In genomic region chr15:82243311-82243710, GRCm38 (mm10) we compare ENCODE assay signal across 8 mouse cellular contexts. TPM values are rescaled to one million over a fixed set of nuclear protein-coding genes. Genes with fewer than 3 reads are reported as not detected.
DNase-seq lines count a peak whose midpoint lies in the region; ATAC-seq and TF ChIP-seq lines count a peak whose summit lies in the region.

No protein-coding gene starts in this region.

- H3K79me2 ChIP-seq in C2C12 (ENCODE audit: control insufficient read depth, insufficient read depth): no peaks in the 10 kb centered on the region

- no peak for DNase-seq in heart, embryonic 10.5 days (ENCODE audit: low spot score)
- no peak for DNase-seq in heart, adult 8-10 months (ENCODE audit: low spot score)
- DNase-seq in liver, embryonic 13.5 days: no peak
- no peak for DNase-seq in gastrocnemius, adult 18-20 months (ENCODE audit: low spot score)
- no peak for DNase-seq in spleen, postnatal 14 days (ENCODE audit: low spot score in 2 of 2)

- WGBS in heart, embryonic 10.5 days: 81% methylated on average over 3 of the region's 3 CpGs
- WGBS in forebrain, embryonic 13.5 days: 74% methylated on average over 3 of the region's 3 CpGs
- 65% methylated on average over 3 of the region's 3 CpGs for WGBS in liver, embryonic 13.5 days (ENCODE audit: insufficient replicate concordance)

- peaks cover 14% of the 10 kb centered on the region; the same call in 1 of the 2 replicates for H3K36me3 ChIP-seq in heart, embryonic 10.5 days
- peaks cover 6% of the 10 kb centered on the region for H3K36me3 ChIP-seq in C2C12 (ENCODE audit: control insufficient read depth, insufficient read depth)
- peaks cover 10% of the 10 kb centered on the region for H3K36me3 ChIP-seq in forebrain, embryonic 13.5 days (ENCODE audit: poor library complexity, severe bottlenecking)
- peaks cover 23% of the 10 kb centered on the region for H3K36me3 ChIP-seq in liver, embryonic 13.5 days

- H3ac ChIP-seq in C2C12 (ENCODE audit: control insufficient read depth, insufficient read length, low read depth): peak overlapping the region; percentile 85

- H3K4me2 ChIP-seq in forebrain, embryonic 13.5 days: peak overlapping the region; percentile 92
- peak overlapping the region; percentile 94 for H3K4me2 ChIP-seq in liver, embryonic 13.5 days

- H3K9ac ChIP-seq in forebrain, embryonic 13.5 days: peak overlapping the region; percentile 81
- H3K9ac ChIP-seq in liver, embryonic 13.5 days: peak overlapping the region; percentile 80

- no peak for ATAC-seq in forebrain, embryonic 13.5 days
- no peak for ATAC-seq in liver, embryonic 13.5 days (ENCODE audit: low read depth)
- ATAC-seq in megakaryocyte progenitor cell, adult 5-6 weeks (replicated peaks; ENCODE audit: poor library complexity): no peak

- no peaks in the 10 kb centered on the region for H3K27me3 ChIP-seq in heart, embryonic 10.5 days (ENCODE audit: insufficient read depth, poor library complexity, severe bottlenecking)
- no peaks in the 10 kb centered on the region for H3K27me3 ChIP-seq in C2C12 (ENCODE audit: control insufficient read depth, insufficient read depth, insufficient read length)
- no peaks in the 10 kb centered on the region for H3K27me3 ChIP-seq in forebrain, embryonic 13.5 days
- H3K27me3 ChIP-seq in liver, embryonic 13.5 days: no peaks in the 10 kb centered on the region

- H3K79me3 ChIP-seq in C2C12 (ENCODE audit: low read depth): no peaks in the 10 kb centered on the region

- no peaks in the 10 kb centered on the region for H3K9me3 ChIP-seq in heart, embryonic 10.5 days
- H3K9me3 ChIP-seq in forebrain, embryonic 13.5 days (replicated peaks): no peaks in the 10 kb centered on the region
- no peaks in the 10 kb centered on the region for H3K9me3 ChIP-seq in liver, embryonic 13.5 days (replicated peaks)

- H3K27ac ChIP-seq in heart, embryonic 10.5 days: peak overlapping the region; percentile 92; the same call in 1 of the 2 replicates
- no peak overlapping the region for H3K27ac ChIP-seq in forebrain, embryonic 13.5 days
- peak overlapping the region; percentile 88 for H3K27ac ChIP-seq in liver, embryonic 13.5 days

- H3K4me3 ChIP-seq in heart, embryonic 10.5 days: peak overlapping the region; percentile 82
- H3K4me3 ChIP-seq in C2C12 (ENCODE audit: insufficient read depth, poor library complexity, severe bottlenecking): peak overlapping the region; percentile 58
- H3K4me3 ChIP-seq in forebrain, embryonic 13.5 days: peak overlapping the region; percentile 59
- H3K4me3 ChIP-seq in liver, embryonic 13.5 days (replicated peaks): peak overlapping the region; percentile 73

- TF ChIP-seq CTCF in C2C12 (IDR thresholded peaks at IDR 0.05; ENCODE audit: control insufficient read depth, insufficient read depth, insufficient read length): no peak

- H3K4me1 ChIP-seq in heart, embryonic 10.5 days: peaks cover 7% of the 10 kb centered on the region
- H3K4me1 ChIP-seq in forebrain, embryonic 13.5 days: peaks cover 12% of the 10 kb centered on the region
- H3K4me1 ChIP-seq in liver, embryonic 13.5 days (replicated peaks): peaks cover 31% of the 10 kb centered on the region

TF ChIP-seq in C2C12, 6 proteins besides CTCF, POLR2A, EP300 and RAD21:
- no peak for TF ChIP-seq CEBPB (IDR thresholded peaks at IDR 0.05; ENCODE audit: low read depth)
- TF ChIP-seq MYOG (IDR thresholded peaks at IDR 0.05; ENCODE audit: control insufficient read depth, extremely low read depth, insufficient read length): no peak
- no peak for TF ChIP-seq MYOD1 (IDR thresholded peaks at IDR 0.05; ENCODE audit: control insufficient read depth, insufficient read length, low read depth)
- TF ChIP-seq USF1 (IDR thresholded peaks at IDR 0.05; ENCODE audit: low read depth): no peak

RNA-seq across cellular contexts. Expression of gene Cenpm, which starts 1.2 kb away (rescaled TPM):
- 58.1 and 66.3 TPM in 2 replicates for polyA plus RNA-seq in heart, embryonic 10.5 days (2016; fragmentation: Nextera tagmentation; extraction: Ambion mirVana)
- total RNA-seq in heart, adult 8-10 months (2022): 1 to 10 TPM in 1 of 4 experiments, under 1 TPM in 3; 0.29 to 1.5 (median 0.44) TPM
- polyA plus RNA-seq in C2C12 (2012; fragmentation: generic; extraction: Trizol): 46.3 TPM
- 71.5 and 76.5 TPM in 2 replicates for polyA plus RNA-seq in forebrain, embryonic 13.5 days (2015; fragmentation: Nextera tagmentation; extraction: Ambion mirVana)
- 41.7 and 45.6 TPM in 2 replicates for polyA plus RNA-seq in liver, embryonic 13.5 days (2015; fragmentation: Nextera tagmentation; extraction: Ambion mirVana)
- total RNA-seq in megakaryocyte progenitor cell, adult 5-6 weeks (2015): 32.9 and 42.6 TPM in 2 replicates
- 16.5 and 24.9 TPM in 2 replicates for total RNA-seq in megakaryocyte progenitor cell, adult 5-6 weeks (2017)
- not detected for total RNA-seq in gastrocnemius, adult 18-20 months (2021)

RNA-seq across cellular contexts. Expression of gene 1500009C09Rik, which starts 8.9 kb away (rescaled TPM):
- not detected in 2 replicates for polyA plus RNA-seq in heart, embryonic 10.5 days (2016; fragmentation: Nextera tagmentation; extraction: Ambion mirVana)
- not detected for total RNA-seq in heart, adult 8-10 months (2022)
- polyA plus RNA-seq in C2C12 (2012; fragmentation: generic; extraction: Trizol): not detected
- 7.7 and 7.8 TPM in 2 replicates for polyA plus RNA-seq in forebrain, embryonic 13.5 days (2015; fragmentation: Nextera tagmentation; extraction: Ambion mirVana)
- not detected in 2 replicates for polyA plus RNA-seq in liver, embryonic 13.5 days (2015; fragmentation: Nextera tagmentation; extraction: Ambion mirVana)
- not detected in 2 replicates for total RNA-seq in megakaryocyte progenitor cell, adult 5-6 weeks (2015)
- not detected in 2 replicates for total RNA-seq in megakaryocyte progenitor cell, adult 5-6 weeks (2017)
- total RNA-seq in gastrocnemius, adult 18-20 months (2021): not detected

RNA-seq across cellular contexts. Expression of gene Tnfrsf13c, which starts 19.1 kb away (rescaled TPM):
- polyA plus RNA-seq in heart, embryonic 10.5 days (2016; fragmentation: Nextera tagmentation; extraction: Ambion mirVana): 0.20 TPM in 1 of 2 replicates, not detected in the other
- total RNA-seq in heart, adult 8-10 months (2022): under 1 TPM in 1 of 4 experiments, not detected in 3; 0.26 TPM
- polyA plus RNA-seq in C2C12 (2012; fragmentation: generic; extraction: Trizol): 0.16 TPM
- polyA plus RNA-seq in forebrain, embryonic 13.5 days (2015; fragmentation: Nextera tagmentation; extraction: Ambion mirVana): 0.15 and 0.22 TPM in 2 replicates
- 0.38 and 0.87 TPM in 2 replicates for polyA plus RNA-seq in liver, embryonic 13.5 days (2015; fragmentation: Nextera tagmentation; extraction: Ambion mirVana)
- total RNA-seq in megakaryocyte progenitor cell, adult 5-6 weeks (2015): 2.1 and 2.4 TPM in 2 replicates
- 0.34 and 0.92 TPM in 2 replicates for total RNA-seq in megakaryocyte progenitor cell, adult 5-6 weeks (2017)
- not detected for total RNA-seq in gastrocnemius, adult 18-20 months (2021)

RNA-seq across cellular contexts. Expression of gene Shisa8, which starts 30.7 kb away (rescaled TPM):
- polyA plus RNA-seq in heart, embryonic 10.5 days (2016; fragmentation: Nextera tagmentation; extraction: Ambion mirVana): 0.11 and 0.13 TPM in 2 replicates
- under 1 TPM in 1 of 4 experiments, not detected in 3; 0.26 TPM for total RNA-seq in heart, adult 8-10 months (2022)
- polyA plus RNA-seq in C2C12 (2012; fragmentation: generic; extraction: Trizol): 0.06 TPM
- 0.74 and 0.77 TPM in 2 replicates for polyA plus RNA-seq in forebrain, embryonic 13.5 days (2015; fragmentation: Nextera tagmentation; extraction: Ambion mirVana)
- polyA plus RNA-seq in liver, embryonic 13.5 days (2015; fragmentation: Nextera tagmentation; extraction: Ambion mirVana): 0.08 and 0.10 TPM in 2 replicates
- 0.10 and 0.12 TPM in 2 replicates for total RNA-seq in megakaryocyte progenitor cell, adult 5-6 weeks (2015)
- 0.27 and 3.2 TPM in 2 replicates for total RNA-seq in megakaryocyte progenitor cell, adult 5-6 weeks (2017)
- not detected for total RNA-seq in gastrocnemius, adult 18-20 months (2021)

RNA-seq across cellular contexts. Expression of gene Sept3, which starts 31.4 kb away (rescaled TPM):
- 3.7 and 14.0 TPM in 2 replicates for polyA plus RNA-seq in heart, embryonic 10.5 days (2016; fragmentation: Nextera tagmentation; extraction: Ambion mirVana)
- total RNA-seq in heart, adult 8-10 months (2022): under 1 TPM; 0.16 to 0.90 (median 0.44) TPM
- 0.06 TPM for polyA plus RNA-seq in C2C12 (2012; fragmentation: generic; extraction: Trizol)
- polyA plus RNA-seq in forebrain, embryonic 13.5 days (2015; fragmentation: Nextera tagmentation; extraction: Ambion mirVana): 248 and 264 TPM in 2 replicates
- 0.36 and 0.84 TPM in 2 replicates for polyA plus RNA-seq in liver, embryonic 13.5 days (2015; fragmentation: Nextera tagmentation; extraction: Ambion mirVana)
- 0.07 TPM in 1 of 2 replicates, not detected in the other for total RNA-seq in megakaryocyte progenitor cell, adult 5-6 weeks (2015)
- total RNA-seq in megakaryocyte progenitor cell, adult 5-6 weeks (2017): 0.08 TPM in 1 of 2 replicates, not detected in the other
- under 1 TPM; 0.32 to 0.55 TPM for total RNA-seq in gastrocnemius, adult 18-20 months (2021)
